9 mouse cellular contexts compared by ENCODE assay signal in the genomic region with DNA sequence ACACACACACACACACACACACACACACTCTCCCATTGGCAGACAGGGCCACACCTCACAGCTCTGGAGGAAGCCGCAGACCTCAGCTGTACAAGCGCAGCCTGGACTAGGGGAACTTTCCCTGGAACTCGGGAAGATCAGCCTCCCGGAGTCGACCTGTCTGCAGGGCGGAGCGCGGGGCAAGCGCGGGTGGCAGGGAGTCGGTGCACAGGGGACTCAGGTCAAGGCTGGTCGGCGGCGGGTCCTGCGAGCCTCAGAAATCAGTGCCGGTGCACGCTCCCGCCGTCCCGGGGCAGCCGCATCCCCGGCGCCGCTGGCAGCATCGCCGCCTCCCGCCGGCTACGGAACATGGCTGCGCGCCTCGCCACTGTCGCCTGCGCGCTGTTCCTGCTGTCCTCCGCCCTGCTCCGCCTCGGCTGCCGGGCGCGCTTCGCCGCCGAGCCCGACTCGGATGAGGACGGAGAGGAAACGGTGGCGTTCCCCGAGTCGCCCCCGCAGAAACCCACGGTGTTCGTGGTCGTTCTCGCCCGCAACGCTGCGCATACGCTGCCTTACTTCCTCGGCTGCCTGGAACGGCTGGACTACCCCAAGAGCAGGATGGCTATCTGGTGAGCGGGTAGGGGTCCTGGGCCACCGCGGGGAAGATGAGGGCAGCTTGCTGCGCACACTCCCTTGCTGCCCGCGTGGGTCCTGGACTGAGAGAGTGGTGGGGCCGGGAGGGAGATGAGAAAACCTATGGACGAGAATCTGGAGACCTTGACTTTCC. TPM values are rescaled to one million over a fixed set of nuclear protein-coding genes. Genes with fewer than 3 reads are reported as not detected.
DNase-seq lines count a peak whose midpoint lies in the region; ATAC-seq lines count a peak whose summit lies in the region.
"Had no signal": no experiment of that assay in that cellular context is flagged by ENCODE, and none has a peak within 500 bp of the region (broad histone marks: within the 10 kb centered on the region; RNA-seq: fewer than 3 reads in every experiment).

A gene (plus strand): TSS at position 41 of the 766 bp plus-strand sequence.

- H3K36me3 ChIP-seq in forebrain, embryonic 10.5 days (replicated peaks), result no peaks in the 10 kb centered on the region
- no peaks in the 10 kb centered on the region for H3K36me3 ChIP-seq in heart, embryonic 14.5 days (ENCODE audit: control insufficient read depth, insufficient read depth, low read length)
- no peaks in the 10 kb centered on the region for H3K36me3 ChIP-seq in kidney, embryonic 14.5 days (ENCODE audit: control insufficient read depth, insufficient read depth, low read length)
- no peaks in the 10 kb centered on the region for H3K36me3 ChIP-seq in liver, embryonic 11.5 days (ENCODE audit: control insufficient read depth, insufficient read depth, low read length)
- H3K36me3 ChIP-seq in midbrain, embryonic 16.5 days (ENCODE audit: control insufficient read depth, insufficient read depth, low read length), result no peaks in the 10 kb centered on the region

- DNase-seq in B cell, adult 2 months, result peak; percentile 28 to 36
- DNase-seq in adrenal gland, postnatal 14 days, result peak; percentile 61
- peak; percentile 70 for DNase-seq in forebrain, embryonic 10.5 days (ENCODE audit: extremely low spot score, low spot score)
- peak; percentile 51 for DNase-seq in liver, embryonic 11.5 days (ENCODE audit: low spot score)
- peak; percentile 53 for DNase-seq in testis, postnatal 10 days (ENCODE audit: low spot score)

- ATAC-seq in heart, embryonic 14.5 days (ENCODE audit: insufficient number of reproducible peaks, insufficient read depth, low FRiP score, low read depth), result peak; percentile 69
- ATAC-seq in kidney, embryonic 14.5 days (ENCODE audit: low FRiP score, low TSS enrichment), result peak; percentile 84
- ATAC-seq in liver, embryonic 11.5 days (replicated peaks; ENCODE audit: low FRiP score), result peak; percentile 62
- ATAC-seq in midbrain, embryonic 16.5 days, result peak; percentile 85

- H3K27me3 ChIP-seq in forebrain, embryonic 10.5 days (ENCODE audit: poor library complexity, severe bottlenecking), result peaks cover 50% of the 10 kb centered on the region
- no peaks in the 10 kb centered on the region for H3K27me3 ChIP-seq in heart, embryonic 14.5 days (ENCODE audit: control insufficient read depth, insufficient read depth, low read length)
- peaks cover 17% of the 10 kb centered on the region for H3K27me3 ChIP-seq in kidney, embryonic 14.5 days (ENCODE audit: control insufficient read depth, insufficient read depth, low read length)
- H3K27me3 ChIP-seq in liver, embryonic 11.5 days (replicated peaks; ENCODE audit: control insufficient read depth, insufficient read depth, low read length), result peaks cover 33% of the 10 kb centered on the region
- peaks cover 3% of the 10 kb centered on the region for H3K27me3 ChIP-seq in midbrain, embryonic 16.5 days (ENCODE audit: control insufficient read depth, insufficient read depth, low read depth, low read length)

- H3K4me1 ChIP-seq in forebrain, embryonic 10.5 days, result peaks cover 23% of the 10 kb centered on the region
- peaks cover 0 to 2% of the 10 kb centered on the region in 2 experiments; a peak in 2 of 4 replicates for H3K4me1 ChIP-seq in heart, embryonic 14.5 days (ENCODE audit: control insufficient read depth in 2 of 2, insufficient read depth in 2 of 2, low read length in 2 of 2)
- no peaks in the 10 kb centered on the region for H3K4me1 ChIP-seq in kidney, embryonic 14.5 days (ENCODE audit: control insufficient read depth, insufficient read depth, low read length)
- no peaks in the 10 kb centered on the region for H3K4me1 ChIP-seq in liver, embryonic 11.5 days (replicated peaks; ENCODE audit: control insufficient read depth, insufficient read depth, low read length)
- peaks cover 5% of the 10 kb centered on the region; the same call in 1 of the 2 replicates for H3K4me1 ChIP-seq in midbrain, embryonic 16.5 days (ENCODE audit: control insufficient read depth, insufficient read depth, low read length)

- H3K4me2 ChIP-seq in heart, embryonic 14.5 days (ENCODE audit: low read length), result peak within 1 kb of the TSS; percentile 95
- H3K4me2 ChIP-seq in kidney, embryonic 14.5 days (replicated peaks; ENCODE audit: low read depth, low read length), result peak within 1 kb of the TSS; percentile 58
- H3K4me2 ChIP-seq in liver, embryonic 11.5 days, result peak within 1 kb of the TSS; percentile 71
- peak within 1 kb of the TSS; percentile 84 for H3K4me2 ChIP-seq in midbrain, embryonic 16.5 days (ENCODE audit: low read length)

- peak within 1 kb of the TSS; percentile 85 for H3K9ac ChIP-seq in heart, embryonic 14.5 days (ENCODE audit: low read length)
- peak within 1 kb of the TSS; percentile 40 for H3K9ac ChIP-seq in kidney, embryonic 14.5 days (ENCODE audit: low read depth, low read length)
- H3K9ac ChIP-seq in liver, embryonic 11.5 days (ENCODE audit: low read depth, low read length), result peak within 1 kb of the TSS; percentile 53
- peak within 1 kb of the TSS; percentile 69 for H3K9ac ChIP-seq in midbrain, embryonic 16.5 days (ENCODE audit: low read depth, low read length)

- H3K27ac ChIP-seq in forebrain, embryonic 10.5 days, result peak within 1 kb of the TSS; percentile 84
- peak within 1 kb of the TSS in 1 of 2 experiments; percentile 40; a peak in 2 of 4 replicates for H3K27ac ChIP-seq in heart, embryonic 14.5 days (replicated peaks in 1 of 2; ENCODE audit: control insufficient read depth in 1 of 2, insufficient read depth in 1 of 2, low read depth in 2 of 2, low read length in 2 of 2)
- H3K27ac ChIP-seq in kidney, embryonic 14.5 days (ENCODE audit: low read depth, low read length), result no peak within 1 kb of the TSS
- H3K27ac ChIP-seq in liver, embryonic 11.5 days (ENCODE audit: low read depth, low read length), result no peak within 1 kb of the TSS
- peak within 1 kb of the TSS; percentile 72 for H3K27ac ChIP-seq in midbrain, embryonic 16.5 days (ENCODE audit: low read length)
- H3K27ac ChIP-seq: macrophage had no signal

- peaks cover 8% of the 10 kb centered on the region; the same call in 1 of the 2 replicates for H3K9me3 ChIP-seq in forebrain, embryonic 10.5 days
- H3K9me3 ChIP-seq in heart, embryonic 14.5 days (ENCODE audit: control insufficient read depth, low read length), result peaks cover 7% of the 10 kb centered on the region
- no peaks in the 10 kb centered on the region; the same call in 1 of the 2 replicates for H3K9me3 ChIP-seq in kidney, embryonic 14.5 days (ENCODE audit: control insufficient read depth, low read length)
- H3K9me3 ChIP-seq in liver, embryonic 11.5 days (ENCODE audit: control insufficient read depth, low read length), result no peaks in the 10 kb centered on the region; the same call in 1 of the 2 replicates
- no peaks in the 10 kb centered on the region for H3K9me3 ChIP-seq in midbrain, embryonic 16.5 days (replicated peaks; ENCODE audit: control insufficient read depth, low read length, poor library complexity, severe bottlenecking)

- peak within 1 kb of the TSS; percentile 72 for H3K4me3 ChIP-seq in forebrain, embryonic 10.5 days
- H3K4me3 ChIP-seq in heart, embryonic 14.5 days (ENCODE audit: control insufficient read depth in 1 of 2, insufficient read depth in 1 of 2, low read depth in 1 of 2, low read length in 2 of 2), result peak within 1 kb of the TSS; percentile 70 to 74
- peak within 1 kb of the TSS; percentile 40 for H3K4me3 ChIP-seq in kidney, embryonic 14.5 days (ENCODE audit: low read length)
- peak within 1 kb of the TSS; percentile 57 for H3K4me3 ChIP-seq in liver, embryonic 11.5 days (ENCODE audit: low read depth, low read length)
- peak within 1 kb of the TSS; percentile 84 for H3K4me3 ChIP-seq in midbrain, embryonic 16.5 days (ENCODE audit: low read depth, low read length)

- under 1% methylated on average over 67 of the region's 70 CpGs for WGBS in forebrain, embryonic 10.5 days
- under 1% methylated on average over 48 of the region's 70 CpGs for WGBS in heart, embryonic 14.5 days
- under 1% methylated on average over 60 of the region's 70 CpGs for WGBS in kidney, embryonic 14.5 days
- 1% methylated on average over 68 of the region's 70 CpGs for WGBS in liver, embryonic 11.5 days
- WGBS in midbrain, embryonic 16.5 days, result under 1% methylated on average over 61 of the region's 70 CpGs

RNA-seq across cellular contexts. Expression of the gene that starts here (rescaled TPM):
- total RNA-seq in adrenal gland, postnatal 14 days (2021), result 3.5 and 3.7 TPM in 2 replicates
- polyA plus RNA-seq in forebrain, embryonic 10.5 days (2016; fragmentation: Nextera tagmentation; extraction: Ambion mirVana), result 1.2 and 1.5 TPM in 2 replicates
- polyA plus RNA-seq in heart, embryonic 14.5 days (2014; fragmentation: Nextera tagmentation; extraction: Ambion mirVana), result 2.8 and 2.9 TPM in 2 replicates
- 1.0 and 1.3 TPM in 2 replicates for polyA plus RNA-seq in kidney, embryonic 14.5 days (2014; fragmentation: Nextera tagmentation; extraction: Ambion mirVana)
- 1.3 and 1.7 TPM in 2 replicates for polyA plus RNA-seq in liver, embryonic 11.5 days (2014; fragmentation: Nextera tagmentation; extraction: Ambion mirVana)
- polyA plus RNA-seq in midbrain, embryonic 16.5 days (2015; fragmentation: Nextera tagmentation; extraction: Ambion mirVana), result 4.4 and 5.1 TPM in 2 replicates
- polyA plus RNA-seq: macrophage had no signal

Comparison
In these comparisons a context has a peak if more than half of its experiments do, and no peak if none do; other contexts are left out.
1. H3K27ac ChIP-seq: peak in forebrain, embryonic 10.5 days (single experiment) and midbrain, embryonic 16.5 days (single experiment); none in kidney, embryonic 14.5 days (single experiment) and liver, embryonic 11.5 days (single experiment).
2. Peak in every context shown above with its lines, with median percentiles within 50 percentile points of each other: DNase-seq, H3K4me3 ChIP-seq, ATAC-seq, H3K4me2 ChIP-seq and H3K9ac ChIP-seq.